Mouse (Mus musculus): ENCODE measurements around the gene Dnah14.

Gene Dnah14

GRCm38 (mm10) chr1:181576322-181576721 is at the start of gene Dnah14:
Gene Dnah14 (plus strand): TSS chr1:181576559.
- DNase-seq (ENCODE audit: low spot score in 2 of 2), result no peak

DNA sequence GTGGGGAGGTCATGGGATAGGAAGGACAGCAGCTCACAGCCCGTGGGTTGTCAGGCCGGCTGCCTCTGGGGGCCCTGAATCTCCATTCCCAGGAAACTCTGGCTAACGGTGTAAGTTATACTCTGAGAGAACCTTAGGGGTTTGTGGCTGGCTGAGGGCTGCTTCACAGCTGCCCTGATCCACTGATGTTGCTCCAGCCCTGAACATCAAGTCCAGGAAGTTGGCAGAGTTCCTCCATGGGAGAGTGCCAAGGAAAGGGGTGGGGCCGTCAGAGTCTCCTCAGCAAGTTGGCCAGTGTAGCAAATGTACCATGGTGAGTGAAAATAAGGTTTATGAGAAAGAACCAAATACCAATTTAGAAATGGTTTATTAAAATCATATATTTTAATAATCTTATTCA is 47.0 kb upstream of the Dnah14 start:
- no peak for DNase-seq (ENCODE audit: low spot score in 2 of 2)

DNA sequence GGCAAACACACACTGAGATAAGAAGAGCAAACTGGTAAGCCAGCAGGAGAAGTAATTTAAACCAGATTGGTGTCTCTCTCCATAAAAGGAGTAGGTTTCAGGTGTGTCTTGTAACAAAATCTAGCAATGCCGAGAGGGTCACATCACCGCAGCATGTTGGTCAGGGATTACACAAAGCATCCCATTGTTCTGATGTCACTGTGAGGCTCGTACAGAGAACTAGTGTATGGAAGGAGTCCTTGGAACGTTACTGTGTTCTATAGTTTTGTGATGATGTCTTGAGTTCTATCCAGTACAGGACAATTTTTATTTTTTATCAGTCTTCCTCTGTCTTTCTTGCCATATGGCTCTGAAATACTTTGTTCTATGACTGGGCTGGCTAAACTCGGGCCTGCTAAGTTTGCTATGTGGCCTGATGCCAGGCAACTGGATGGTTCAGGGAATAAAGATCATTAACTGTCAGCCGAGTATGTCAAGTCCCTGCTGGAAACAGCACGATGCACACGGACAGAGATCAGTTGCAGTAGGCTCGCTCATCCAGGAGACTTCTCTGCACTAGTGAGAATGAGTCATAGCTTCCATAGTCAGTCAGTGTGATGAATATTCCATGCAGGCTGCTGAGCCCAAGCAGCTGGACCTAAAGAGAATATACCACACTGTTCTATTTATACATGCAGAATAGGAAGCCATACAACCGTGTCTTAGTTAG is 41.0 kb upstream of the Dnah14 start:
- DNase-seq (ENCODE audit: low spot score in 2 of 2), result no peak

DNA sequence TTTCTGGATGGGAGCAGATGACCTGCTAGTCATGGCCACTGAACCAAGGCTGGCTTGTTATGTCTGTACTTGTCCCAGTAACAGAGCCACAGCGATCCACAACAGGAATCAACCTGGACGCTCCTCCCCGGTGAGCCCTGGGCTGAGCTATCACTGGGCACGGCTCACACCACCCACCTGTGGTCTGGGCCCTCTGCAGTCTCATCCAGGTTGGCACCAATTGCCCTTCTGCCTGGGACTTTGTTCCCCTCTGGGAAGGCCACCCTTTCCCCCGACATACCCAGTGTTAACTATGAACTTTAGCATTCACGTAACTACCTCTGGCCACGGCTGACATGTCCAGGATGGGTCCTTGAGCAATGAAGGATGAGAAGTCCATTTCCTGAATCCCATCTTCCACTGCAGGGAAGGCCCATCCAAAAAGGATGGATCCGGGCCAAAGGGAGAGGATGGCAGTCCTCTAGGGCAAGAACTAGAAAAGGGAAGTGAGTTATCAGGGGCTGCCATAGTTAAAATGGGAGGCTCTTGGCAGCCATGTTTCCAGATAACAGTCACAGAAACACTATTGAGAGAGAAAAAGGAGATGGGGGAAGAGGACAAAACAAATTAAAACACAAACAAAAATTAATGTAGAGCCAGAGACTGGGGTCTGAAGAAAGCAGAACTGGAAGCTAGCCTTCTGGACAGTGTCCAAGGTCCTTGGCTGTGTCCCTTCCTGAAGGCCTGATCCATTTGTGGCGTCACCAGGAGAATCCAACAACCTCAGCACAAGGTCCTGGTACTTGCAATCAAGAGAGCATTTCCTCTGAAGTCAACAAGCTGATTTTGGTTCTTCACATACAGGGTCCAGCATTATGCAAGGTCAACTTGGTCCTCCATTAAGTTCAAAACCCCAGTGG is 38.5 kb upstream of the Dnah14 start:
- DNase-seq (ENCODE audit: low spot score in 2 of 2), result no peak

DNA sequence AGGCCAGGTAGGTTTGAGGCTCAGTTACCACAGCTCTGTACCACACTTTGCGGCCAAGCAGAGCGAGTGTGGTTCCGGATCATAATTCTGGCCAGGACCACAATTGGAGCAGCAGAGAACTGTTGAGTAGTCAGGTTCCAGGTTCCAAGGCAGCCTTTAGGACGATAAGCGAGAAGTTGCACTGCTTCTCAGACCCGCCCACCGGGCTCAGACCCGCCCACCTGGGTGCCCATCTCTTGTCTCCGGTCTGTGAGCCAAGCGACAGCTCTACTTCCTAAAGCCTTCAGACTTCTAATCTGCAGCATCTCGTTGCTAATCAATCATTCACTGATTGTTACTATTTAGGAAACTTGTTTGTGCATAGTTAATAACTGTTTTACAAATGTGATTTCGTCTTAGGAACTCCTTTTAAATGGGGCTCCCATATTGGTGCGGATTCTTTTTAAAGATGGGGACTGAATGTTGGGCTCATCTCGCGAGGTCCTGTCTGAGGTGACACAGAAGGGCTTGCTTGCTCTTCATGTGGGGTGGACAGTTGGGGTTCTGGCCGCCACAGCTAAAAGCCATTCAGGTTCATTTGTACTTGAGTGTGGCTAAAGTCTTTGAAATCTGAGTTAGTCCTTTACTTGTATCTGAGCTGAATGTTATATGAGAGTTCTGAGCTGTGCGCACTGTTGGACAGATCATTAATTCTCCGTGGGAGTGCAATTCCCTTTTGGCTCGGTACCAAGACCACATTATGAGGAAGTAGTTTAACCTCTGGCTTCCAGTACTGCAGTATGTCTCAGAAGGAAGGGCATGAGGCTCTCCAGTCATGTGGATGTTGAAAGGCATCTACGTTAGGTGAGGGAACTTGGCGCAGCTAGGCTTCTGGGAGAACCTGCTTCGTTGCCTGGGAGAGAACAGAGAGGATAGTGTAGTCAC is 36.3 kb upstream of the Dnah14 start:
- DNase-seq (ENCODE audit: low spot score in 2 of 2), result no peak

DNA sequence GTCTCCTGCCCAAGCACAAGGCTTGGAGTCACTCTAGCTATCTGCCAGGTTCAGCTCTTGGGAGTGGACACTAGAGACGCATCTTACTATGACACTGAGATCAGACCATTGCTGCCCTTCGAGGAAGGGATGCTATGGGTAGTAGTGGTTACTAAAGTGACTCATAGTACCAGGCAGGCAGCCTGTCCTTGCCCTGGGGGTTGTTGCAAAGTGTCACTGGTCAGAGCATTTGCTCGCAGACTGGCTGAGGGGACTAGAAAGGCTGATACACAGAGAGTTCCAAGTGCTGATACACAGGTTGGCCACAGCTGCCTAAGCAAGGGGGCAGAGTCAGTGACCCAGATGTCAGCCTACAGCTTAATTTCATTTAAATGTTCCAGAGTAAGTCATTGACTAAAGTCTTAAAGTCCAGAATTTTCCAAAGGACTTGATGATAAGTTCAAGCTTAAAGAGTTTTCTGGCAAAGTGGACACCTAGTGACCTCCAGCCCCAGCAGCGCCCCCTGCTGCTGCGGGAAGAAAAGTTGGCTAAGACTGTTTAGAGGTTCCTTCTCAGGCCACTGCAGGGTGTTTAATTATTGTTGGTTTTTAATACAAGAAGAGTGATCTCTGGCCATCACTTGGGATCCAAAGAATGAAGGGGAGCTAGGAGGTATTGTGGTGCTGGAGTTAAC is 32.5 kb upstream of the Dnah14 start:
- DNase-seq (ENCODE audit: low spot score in 2 of 2), result no peak

- DNase-seq (ENCODE audit: low spot score in 2 of 2), result peak in 1 of 2 experiments; percentile 33
Observed at GRCm38 (mm10) chr1:181545044-181545772, 31.2 kb upstream of the Dnah14 start.

DNA sequence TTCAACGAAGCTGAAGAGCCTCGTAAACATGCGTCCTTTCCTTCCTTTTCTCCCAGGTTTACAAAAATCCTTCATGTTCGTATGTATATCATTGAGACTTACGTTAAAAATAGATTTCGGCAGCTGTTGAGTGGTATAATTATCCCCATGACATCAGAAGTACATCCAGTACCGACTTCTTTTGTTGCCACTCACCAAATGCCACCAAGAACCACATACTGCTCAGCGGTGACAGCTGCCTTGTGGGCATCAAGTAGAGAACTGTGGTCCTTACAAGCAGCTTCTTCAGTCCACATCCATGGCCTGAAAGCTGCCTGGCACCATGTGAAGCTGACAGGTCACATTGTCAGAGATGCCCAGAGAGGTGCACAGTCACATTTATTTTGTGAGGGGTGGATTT is 26.4 kb upstream of the Dnah14 start:
- DNase-seq (ENCODE audit: low spot score in 2 of 2), result no peak

DNA sequence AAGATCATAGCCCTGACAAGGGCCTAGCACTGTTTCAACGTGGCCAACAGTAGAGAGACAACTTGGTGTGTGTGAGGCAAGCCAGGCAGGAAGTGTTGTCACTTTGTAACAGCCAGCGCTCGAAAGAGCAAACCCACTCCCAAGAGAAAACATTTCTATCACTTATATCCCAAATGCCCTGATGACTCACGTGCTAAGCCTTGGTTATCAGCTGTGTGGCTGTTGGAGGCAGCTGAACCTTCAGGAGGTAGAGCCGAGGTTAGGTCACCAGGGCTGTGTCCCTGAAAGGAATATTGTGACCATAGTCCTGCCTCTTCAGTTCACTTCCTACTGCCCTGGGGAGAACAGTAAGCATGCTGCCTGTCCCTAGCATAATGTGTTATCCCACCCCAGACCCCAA is 25.5 kb upstream of the Dnah14 start:
- no peak for DNase-seq (ENCODE audit: low spot score in 2 of 2)

DNA sequence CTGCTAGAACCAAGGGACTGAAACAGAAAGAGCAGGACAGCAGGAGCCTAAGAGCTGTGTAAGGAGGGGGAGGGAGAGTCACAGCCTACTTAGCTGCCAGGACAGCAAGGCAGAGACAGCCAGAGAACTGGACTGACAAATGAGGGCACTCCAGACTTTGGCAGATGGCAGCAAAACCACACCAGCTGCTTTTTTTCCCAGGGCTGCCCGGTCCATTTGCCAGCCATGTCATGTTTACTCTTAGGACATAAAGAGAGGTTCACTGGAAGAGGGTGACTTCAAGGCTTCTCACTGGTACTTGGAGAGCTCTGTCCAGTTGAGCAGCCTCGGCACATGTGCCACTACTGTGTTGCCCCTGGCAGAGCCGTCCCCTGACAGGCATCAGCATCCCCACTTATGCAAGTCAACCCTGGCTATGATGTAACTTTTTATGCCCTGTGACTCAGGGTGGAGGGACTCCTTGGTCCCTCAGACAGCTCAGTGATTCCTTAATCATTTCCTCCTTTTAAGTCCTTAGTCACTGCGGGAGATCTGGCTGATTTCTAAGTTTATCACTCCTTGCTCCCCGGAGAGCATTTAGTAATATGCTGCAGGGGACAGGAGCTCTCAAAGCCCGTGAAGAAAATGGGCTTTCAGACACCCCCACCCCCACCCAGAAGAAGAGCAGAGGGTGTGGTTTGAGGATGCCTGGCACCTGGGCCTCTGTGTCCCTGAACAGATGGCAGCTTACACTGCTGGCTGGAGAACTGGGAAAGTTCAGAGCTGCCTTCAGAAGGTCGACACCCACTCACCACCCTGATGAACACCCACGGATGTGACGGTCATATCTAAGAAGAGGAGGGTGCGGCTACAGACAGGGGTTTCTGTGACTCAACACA is 23.6 kb upstream of the Dnah14 start:
- no peak for DNase-seq (ENCODE audit: low spot score in 2 of 2)

DNA sequence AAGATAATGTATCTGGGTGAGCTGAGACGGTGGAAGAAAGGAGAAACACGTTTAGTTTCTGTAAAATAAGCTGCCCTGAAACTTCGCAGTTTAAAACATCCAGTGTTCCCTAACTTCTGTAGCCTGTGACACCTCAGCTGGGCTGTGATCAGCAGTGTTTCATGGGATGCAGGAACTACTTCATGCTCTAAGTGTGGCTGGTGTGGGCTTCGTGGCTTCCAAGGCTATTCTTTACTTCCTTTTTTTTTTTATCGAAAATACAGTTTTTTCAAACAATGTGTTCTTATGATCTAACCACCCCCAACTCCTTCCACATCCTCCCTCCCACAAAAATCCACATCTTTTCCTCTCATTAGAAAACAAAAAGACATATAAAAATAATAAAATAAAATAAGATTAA is 20.9 kb upstream of the Dnah14 start:
- no peak for DNase-seq (ENCODE audit: low spot score in 2 of 2)

DNA sequence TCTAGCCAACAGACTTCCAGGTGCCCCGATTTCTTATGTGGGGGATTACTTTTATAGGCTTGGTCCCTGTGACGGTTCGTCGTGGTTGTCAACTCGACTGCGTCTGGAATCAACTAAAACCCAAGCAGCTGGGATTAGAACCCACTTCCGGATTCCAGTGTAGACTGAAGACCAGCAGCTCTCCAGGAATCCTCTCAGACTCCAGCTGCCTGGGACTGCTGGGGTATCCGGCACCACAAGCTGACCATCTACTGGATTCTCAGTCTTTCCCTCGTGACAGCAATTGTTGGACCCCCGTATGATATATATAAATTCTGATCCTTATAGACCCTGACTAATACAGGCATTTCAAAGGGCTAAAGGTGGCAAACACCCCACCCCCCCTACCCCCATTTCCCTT is 16.7 kb upstream of the Dnah14 start:
- DNase-seq (ENCODE audit: low spot score in 2 of 2), result no peak

- no peak for DNase-seq (ENCODE audit: low spot score in 2 of 2)
Observed at GRCm38 (mm10) chr1:181560325-181560724, 16.0 kb upstream of the Dnah14 start.

GRCm38 (mm10) chr1:181560896-181561767 is 15.2 kb upstream of the Dnah14 start:
- no peak for DNase-seq (ENCODE audit: low spot score in 2 of 2)

- DNase-seq (ENCODE audit: low spot score in 2 of 2), result no peak
Observed at GRCm38 (mm10) chr1:181561768-181562444, 14.5 kb upstream of the Dnah14 start.

DNA sequence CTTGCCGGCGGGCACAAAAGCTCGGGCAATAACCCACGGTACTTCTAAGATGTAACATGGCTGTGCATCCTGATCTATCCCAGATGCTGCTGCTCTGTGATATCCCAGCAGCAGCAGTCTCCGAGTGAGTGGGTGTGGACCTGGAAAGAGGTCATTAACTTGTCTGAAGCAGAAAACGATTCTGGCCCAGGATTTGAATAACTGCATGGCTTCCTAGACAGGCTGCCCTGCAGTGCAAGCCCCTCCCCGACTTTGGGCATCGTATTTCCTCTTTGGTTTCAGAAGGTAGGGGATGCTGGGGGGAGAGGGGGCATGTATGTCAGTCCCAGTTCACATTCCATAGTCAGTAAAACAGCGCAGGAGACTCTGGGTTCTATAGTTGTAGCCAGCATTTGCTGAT is 6.9 kb upstream of the Dnah14 start:
- no peak for DNase-seq (ENCODE audit: low spot score in 2 of 2)

DNA sequence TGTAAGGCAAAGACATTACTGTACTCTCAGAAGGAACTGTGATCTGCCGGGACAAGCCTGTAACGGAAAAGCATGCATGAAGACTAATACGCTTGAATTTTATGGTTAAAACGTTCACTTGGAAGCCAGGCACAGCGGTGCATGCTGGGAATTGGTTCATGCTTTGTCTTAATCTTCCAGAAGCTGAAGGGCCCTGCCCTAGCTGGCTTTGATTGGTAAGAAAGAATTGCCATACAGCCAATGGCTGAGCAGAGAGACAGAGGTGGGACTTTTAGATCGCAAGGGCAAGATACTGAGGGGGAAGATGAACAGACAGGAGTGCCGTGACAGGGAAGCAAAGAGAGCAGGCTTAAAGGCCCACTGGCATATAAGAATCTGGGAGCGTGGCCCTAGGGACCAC is 6.8 kb downstream of the Dnah14 start:
- no peak for DNase-seq (ENCODE audit: low spot score in 2 of 2)

DNA sequence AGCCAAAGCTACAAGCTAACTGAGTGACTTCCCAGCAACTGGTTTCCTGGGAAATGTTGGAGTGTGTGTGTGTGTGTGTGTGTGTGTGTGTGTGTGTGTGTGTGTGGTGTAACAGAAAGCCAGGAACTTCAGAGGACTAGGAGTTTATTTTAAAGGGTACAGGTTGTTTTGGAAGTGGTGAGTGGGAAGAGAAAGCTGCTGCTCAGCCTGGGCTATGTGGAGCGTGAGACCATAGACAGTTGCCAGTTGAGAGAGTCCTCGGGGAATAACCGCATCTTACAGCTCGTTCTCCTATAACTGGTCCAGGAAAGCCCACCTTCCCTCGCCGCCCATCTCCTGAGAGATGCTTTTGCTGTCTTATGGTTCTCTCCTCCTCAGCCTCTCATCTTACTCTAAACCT is 12.8 kb downstream of the Dnah14 start:
- DNase-seq (ENCODE audit: low spot score in 2 of 2), result no peak

Data from spleen, postnatal 14 days (tissue).